Mouse (Mus musculus) MEL (cell line): Measurements from ENCODE around the gene Mroh2a. TPM values are rescaled to one million over a fixed set of nuclear protein-coding genes. Genes with fewer than 3 reads are reported as not detected.

Experiments
- DNase-seq: peaks from one replicate; pipeline ENCODE4 v3.0.0; 2011; ENCODE audit warnings: low read depth, low spot score
- H3K27ac ChIP-seq: 2 replicates; pipeline ENCODE4 v1.5.1; 2012; ENCODE audit warnings: low read depth, mild to moderate bottlenecking, control low read depth, low read length, moderate library complexity; ENCODE audit not compliant: control insufficient read depth
- H3K27me3 ChIP-seq, 2 experiments: fragments of 150-350 bp in 1 of 2; sonication (generic) in 1 of 2; 2 replicates each; pipeline ENCODE4 v1.6.1; 2012; ENCODE audit warnings: low read length in 2 of 2, mild to moderate bottlenecking in 2 of 2, improper control_type of control experiment in 1 of 2, moderate library complexity in 1 of 2; ENCODE audit not compliant: insufficient read depth in 2 of 2, control insufficient read depth in 1 of 2
- H3K36me3 ChIP-seq, 2 experiments: 2 replicates each; pipeline ENCODE4 v1.6.1; 2012 to 2014; ENCODE audit warnings: low read length in 2 of 2, improper control_type of control experiment in 1 of 2, inconsistent platforms in 1 of 2, mild to moderate bottlenecking in 1 of 2; ENCODE audit not compliant: insufficient read depth in 2 of 2, control insufficient read depth in 1 of 2
- H3K4me1 ChIP-seq, 2 experiments: fragments of 150-350 bp in 1 of 2; sonication (generic) in 1 of 2; 2 replicates each; pipeline ENCODE4 v1.6.1; 2012; ENCODE audit warnings: low read length in 2 of 2, improper control_type of control experiment in 1 of 2, mild to moderate bottlenecking in 1 of 2; ENCODE audit not compliant: insufficient read depth in 2 of 2, control insufficient read depth in 1 of 2
- H3K4me3 ChIP-seq, 2 experiments: fragments of 150-350 bp in 1 of 2; sonication (generic) in 1 of 2; 2 replicates each; pipeline ENCODE4 v1.5.1; 2012; ENCODE audit warnings: low read depth in 2 of 2, low read length in 2 of 2, mild to moderate bottlenecking in 2 of 2, moderate library complexity in 2 of 2, control low read depth in 1 of 2, improper control_type of control experiment in 1 of 2; ENCODE audit not compliant: control insufficient read depth in 1 of 2, insufficient read depth in 1 of 2
- H3K79me2 ChIP-seq: 2 replicates; pipeline ENCODE4 v1.6.1; 2012; ENCODE audit warnings: mild to moderate bottlenecking, low read length, moderate library complexity; ENCODE audit not compliant: control insufficient read depth, poor library complexity, insufficient read depth
- H3K9ac ChIP-seq: 2 replicates; pipeline ENCODE4 v1.6.1; 2012; ENCODE audit warnings: low read depth, mild to moderate bottlenecking, control low read depth, low read length, moderate library complexity; ENCODE audit not compliant: control insufficient read depth, poor library complexity, severe bottlenecking
- H3K9me3 ChIP-seq: fragments of 150-350 bp; sonication (generic); replicated peaks from 2 replicates; pipeline ENCODE4 v1.6.1; 2012; ENCODE audit warnings: mild to moderate bottlenecking, low read length, improper control_type of control experiment, moderate library complexity; ENCODE audit not compliant: insufficient read depth
- CHD1 ChIP-seq: IDR thresholded peaks from 2 replicates; pipeline ENCODE4 v1.6.1; 2012; ENCODE audit warnings: low read depth, mild to moderate bottlenecking, inconsistent platforms, low read length, improper control_type of control experiment
- E2F4 ChIP-seq: IDR thresholded peaks from 2 replicates; pipeline ENCODE4 v1.6.1; 2011; ENCODE audit warnings: low read depth, low read length, improper control_type of control experiment, borderline replicate concordance
- ELF1 ChIP-seq: IDR thresholded peaks from 2 replicates; pipeline ENCODE4 v1.6.1; 2014; ENCODE audit warnings: low read depth, mild to moderate bottlenecking, inconsistent platforms, low read length, improper control_type of control experiment, moderate library complexity
- ETS1 ChIP-seq: IDR thresholded peaks from 2 replicates; pipeline ENCODE4 v1.6.1; 2012; ENCODE audit warnings: low read depth, mild to moderate bottlenecking, inconsistent platforms, low read length, improper control_type of control experiment, moderate library complexity
- JUND ChIP-seq: IDR thresholded peaks from 2 replicates; pipeline ENCODE4 v1.6.1; 2011; ENCODE audit warnings: low read depth, mild to moderate bottlenecking, improper control_type of control experiment, low read length
- KAT2A ChIP-seq: conservative IDR thresholded peaks from 2 replicates; pipeline ENCODE4 v1.6.1; 2012; ENCODE audit warnings: low read depth, low read length, improper control_type of control experiment, inconsistent platforms
- MAX ChIP-seq: IDR thresholded peaks from 2 replicates; pipeline ENCODE4 v1.6.1; 2011; ENCODE audit warnings: low read length, improper control_type of control experiment
- MAZ ChIP-seq: IDR thresholded peaks from 2 replicates; pipeline ENCODE4 v1.6.1; 2012; ENCODE audit warnings: low read depth, mild to moderate bottlenecking, inconsistent platforms, low read length, improper control_type of control experiment
- MEF2A ChIP-seq: IDR thresholded peaks from 2 replicates; pipeline ENCODE4 v1.6.1; 2014; ENCODE audit warnings: low read depth, mild to moderate bottlenecking, inconsistent platforms, low read length, improper control_type of control experiment; ENCODE audit not compliant: poor library complexity, insufficient replicate concordance, severe bottlenecking; ENCODE audit errors: extremely low read depth
- MYC ChIP-seq: IDR thresholded peaks from 2 replicates; pipeline ENCODE4 v1.6.1; 2011; ENCODE audit warnings: low read depth, mild to moderate bottlenecking, low read length, improper control_type of control experiment, moderate library complexity
- NELFE ChIP-seq: IDR thresholded peaks from 2 replicates; pipeline ENCODE4 v1.6.1; 2011; ENCODE audit warnings: low read depth, low read length, improper control_type of control experiment
- POLR2AphosphoS5 ChIP-seq: IDR thresholded peaks from 2 replicates; pipeline ENCODE4 v1.6.1; 2012; ENCODE audit warnings: low read depth, borderline replicate concordance, mild to moderate bottlenecking, inconsistent platforms, low read length, moderate library complexity, mixed read lengths
- RCOR1 ChIP-seq: IDR thresholded peaks from 2 replicates; pipeline ENCODE4 v1.6.1; 2012; ENCODE audit warnings: low read depth, mild to moderate bottlenecking, inconsistent platforms, low read length, improper control_type of control experiment
- SIN3A ChIP-seq: IDR thresholded peaks from 2 replicates; pipeline ENCODE4 v1.6.1; 2012; ENCODE audit warnings: low read length, improper control_type of control experiment, inconsistent platforms
- SMC3 ChIP-seq: IDR thresholded peaks from 2 replicates; pipeline ENCODE4 v1.6.1; 2011; ENCODE audit warnings: low read depth, low read length, improper control_type of control experiment
- TBP ChIP-seq: IDR thresholded peaks from 2 replicates; pipeline ENCODE4 v1.8.0; 2011; ENCODE audit warnings: low read depth, low read length, improper control_type of control experiment
- TCF12 ChIP-seq: IDR thresholded peaks from 2 replicates; pipeline ENCODE4 v1.6.1; 2014; ENCODE audit warnings: low read depth, mild to moderate bottlenecking, inconsistent platforms, low read length, improper control_type of control experiment, moderate library complexity
- UBTF ChIP-seq: IDR thresholded peaks from 2 replicates; pipeline ENCODE4 v1.6.1; 2012; ENCODE audit warnings: low read depth, mild to moderate bottlenecking, inconsistent platforms, low read length, improper control_type of control experiment, moderate library complexity, borderline replicate concordance; ENCODE audit not compliant: insufficient read depth
- USF1 ChIP-seq: IDR thresholded peaks from 2 replicates; pipeline ENCODE4 v1.6.1; 2014; ENCODE audit warnings: low read depth, mild to moderate bottlenecking, inconsistent platforms, low read length, improper control_type of control experiment, moderate library complexity
- USF2 ChIP-seq, 2 experiments: IDR thresholded peaks; 2 replicates each; pipeline ENCODE4 v1.6.1; 2011 to 2012; ENCODE audit warnings: improper control_type of control experiment in 2 of 2, low read length in 2 of 2, borderline replicate concordance in 1 of 2, inconsistent platforms in 1 of 2, low read depth in 1 of 2, mild to moderate bottlenecking in 1 of 2; ENCODE audit not compliant: insufficient read depth in 1 of 2
- ZC3H11A ChIP-seq: IDR thresholded peaks from 2 replicates; pipeline ENCODE4 v1.6.1; 2012; ENCODE audit warnings: low read depth, mild to moderate bottlenecking, inconsistent platforms, low read length, improper control_type of control experiment
- ZMIZ1 ChIP-seq: IDR thresholded peaks from 2 replicates; pipeline ENCODE4 v1.6.1; 2012; ENCODE audit warnings: low read depth, mild to moderate bottlenecking, inconsistent platforms, low read length, improper control_type of control experiment, moderate library complexity
- ZNF384 ChIP-seq: IDR thresholded peaks from 2 replicates; pipeline ENCODE4 v1.6.1; 2012; ENCODE audit warnings: low read depth, mild to moderate bottlenecking, inconsistent platforms, low read length, improper control_type of control experiment
- polyA plus RNA-seq, 2 experiments: library from polyadenylated mRNA; stranded (reverse) in 1 of 2; unstranded in 1 of 2; fragments of >175 nt in 1 of 2; fragments of >200 nt in 1 of 2; gene quantifications; 2 replicates each; pipeline versions ENCODE4 v1.2.1 to v1.2.4; 2012; ENCODE audit warnings: low replicate concordance in 2 of 2, low read depth in 1 of 2; ENCODE audit not compliant: insufficient read length in 2 of 2, insufficient read depth in 1 of 2, missing spikeins in 1 of 2
- total RNA-seq: library from RNA; depleted of rRNA; stranded (reverse); fragments of 300-350 nt; gene quantifications from 2 replicates; pipeline ENCODE4 v1.2.3, GENCODE M21; 2012

Gene Mroh2a
- total and polyA plus RNA-seq, 3 experiments: 0.27 to 2.5 TPM; not detected in 1

GRCm38 (mm10) chr1:88275698-88276523 lies 49.1 kb downstream of the Mroh2a start:
- no peak for DNase-seq
- TF ChIP-seq SMC3 (no peak), NELFE (no peak), ZNF384 (no peak), ZC3H11A (no peak), JUND (no peak), POLR2AphosphoS5 (0 out of 2 replicates have a peak, but pooled peaks have one; percentile 29)
- H3K27me3 ChIP-seq: no peaks in the 10 kb centered on the region
- H3K9me3 ChIP-seq: no peaks in the 10 kb centered on the region
- peaks cover 36% of the 10 kb centered on the region for H3K79me2 ChIP-seq
- peak overlapping the region; percentile 67 to 83 for H3K4me3 ChIP-seq
- peaks cover 3 to 9% of the 10 kb centered on the region in 2 experiments; a peak in 3 of 4 replicates for H3K4me1 ChIP-seq
- H3K9ac ChIP-seq: peak overlapping the region; percentile 73
- peaks cover 15 to 18% of the 10 kb centered on the region in 2 experiments for H3K36me3 ChIP-seq
- 0 out of 2 replicates have a peak overlapping the region, but pooled peaks have one; percentile 81 for H3K27ac ChIP-seq

DNA sequence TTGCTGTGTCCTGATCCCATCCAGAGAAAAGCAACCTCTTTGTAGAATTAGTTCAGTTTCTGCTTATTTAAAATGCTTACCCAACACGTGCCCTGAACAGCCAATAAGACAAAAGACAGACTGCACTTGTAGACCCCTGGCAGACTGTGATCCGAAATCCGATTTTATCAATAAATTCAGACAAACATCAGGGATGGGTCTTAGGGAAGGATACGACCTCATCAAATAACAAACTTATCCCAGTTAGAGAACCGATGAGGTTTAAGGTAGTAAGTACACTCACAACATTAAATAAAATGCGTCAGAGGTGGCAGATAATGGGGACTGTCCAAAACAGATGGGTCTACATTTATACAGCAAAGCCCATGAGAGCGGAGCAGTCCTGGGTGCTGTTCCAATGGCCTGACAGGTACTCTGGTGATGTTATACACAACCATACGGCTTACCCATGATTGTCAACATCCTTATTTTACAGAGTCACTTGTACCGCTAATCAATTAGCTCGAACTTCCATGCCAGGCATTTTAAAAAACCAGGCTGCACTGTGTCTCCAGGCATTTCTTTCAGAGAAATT lies 49.8 kb downstream of the Mroh2a start:
- Histone ChIP-seq H3K79me2 (peaks cover 36% of the 10 kb centered on the region), H3K27ac (peak overlapping the region; percentile 81), H3K36me3 (peaks cover 15 to 16% of the 10 kb centered on the region in 2 experiments), H3K9me3 (no peaks in the 10 kb centered on the region), H3K9ac (peak overlapping the region; percentile 73), H3K27me3 (no peaks in the 10 kb centered on the region), H3K4me1 (peaks cover 3 to 9% of the 10 kb centered on the region in 2 experiments; a peak in 3 of 4 replicates), H3K4me3 (peak overlapping the region; percentile 67 to 83)
- no peak for DNase-seq
- TF ChIP-seq JUND (no peak), ETS1 (0 out of 2 replicates have a peak, but pooled peaks have one; percentile 9), UBTF (0 out of 2 replicates have a peak, but pooled peaks have one; percentile 46), TCF12 (0 out of 2 replicates have a peak, but pooled peaks have one; percentile 3), RCOR1 (peak; percentile 39; the same call in 1 of the 2 replicates), USF1 (peak; percentile 93), MYC (peak; percentile 70; the same call in 1 of the 2 replicates), MAZ (no peak; the same call in 1 of the 2 replicates), MEF2A (no peak), USF2 (IDR thresholded peaks at IDR 0.05; ENCODE audit: borderline replicate concordance in 1 of 2, insufficient read depth in 1 of 2, low read depth in 1 of 2, low read length in 2 of 2) (peak in 1 of 2 experiments; percentile 69; a peak in 2 of 4 replicates), E2F4 (no peak), MAX (peak; percentile 79), ELF1 (0 out of 2 replicates have a peak, but pooled peaks have one; percentile 0), SIN3A (0 out of 2 replicates have a peak, but pooled peaks have one; percentile 2), KAT2A (0 out of 2 replicates have a peak, but pooled peaks have one; percentile 41), TBP (0 out of 2 replicates have a peak, but pooled peaks have one; percentile 33), SMC3 (peak; percentile 20; the same call in 1 of the 2 replicates), ZMIZ1 (peak; percentile 55; the same call in 1 of the 2 replicates), CHD1 (peak; percentile 98)
